Mouse (Mus musculus) stomach, embryonic 15.5 days (tissue): Measurements from ENCODE around the gene Tspan18. TPM values are rescaled to one million over a fixed set of nuclear protein-coding genes. Genes with fewer than 3 reads are reported as not detected.

Experiments
- ATAC-seq: fragments of 200-750 bp; cut with Nextera tagmentation; 2 replicates; pipeline ENCODE4 v1.8.0; 2017; ENCODE audit warnings: low read depth, moderate number of reproducible peaks, moderate TSS enrichment; ENCODE audit not compliant: insufficient read depth, low FRiP score
- H3K27ac ChIP-seq: fragments of 300-500 bp; sonication (generic); 2 replicates; pipeline ENCODE4 v1.5.1; 2015; ENCODE audit warnings: mild to moderate bottlenecking, inconsistent platforms
- H3K27me3 ChIP-seq: fragments of 300-500 bp; sonication (generic); replicated peaks from 2 replicates; pipeline ENCODE4 v1.6.1; 2015; ENCODE audit warnings: inconsistent platforms
- H3K36me3 ChIP-seq: fragments of 300-500 bp; sonication (generic); 2 replicates; pipeline ENCODE4 v1.6.1; 2015; ENCODE audit warnings: inconsistent platforms
- H3K4me1 ChIP-seq: fragments of 300-500 bp; sonication (generic); 2 replicates; pipeline ENCODE4 v1.6.1; 2015; ENCODE audit warnings: inconsistent platforms
- H3K4me2 ChIP-seq: fragments of 300-500 bp; sonication (generic); 2 replicates; pipeline ENCODE4 v1.6.1; 2015; ENCODE audit warnings: mild to moderate bottlenecking, inconsistent platforms
- H3K4me3 ChIP-seq: fragments of 300-500 bp; sonication (generic); replicated peaks from 2 replicates; pipeline ENCODE4 v1.5.1; 2015; ENCODE audit warnings: inconsistent platforms
- H3K9ac ChIP-seq: fragments of 300-500 bp; sonication (generic); 2 replicates; pipeline ENCODE4 v1.6.1; 2015; ENCODE audit warnings: inconsistent platforms
- H3K9me3 ChIP-seq: fragments of 300-500 bp; sonication (generic); 2 replicates; pipeline ENCODE4 v1.6.1; 2016; ENCODE audit warnings: inconsistent platforms
- WGBS: fragments of 180-500 bp; shearing (Covaris S2); methylation state at CpG from one replicate; pipeline ENCODE4 v1.1.7; 2015; 5-methylcytosine and 5-hydroxymethylcytosine counted together
- polyA plus RNA-seq: library from polyadenylated mRNA; unstranded; fragments of >200 nt; fragmentation: Nextera tagmentation; extraction: Ambion mirVana; gene quantifications from 2 replicates; pipeline ENCODE4 v1.2.1, GENCODE M21; 2015

Tspan18 gene
- polyA plus RNA-seq, 1 experiment from 2014 or later: 20.0 TPM

DNA sequence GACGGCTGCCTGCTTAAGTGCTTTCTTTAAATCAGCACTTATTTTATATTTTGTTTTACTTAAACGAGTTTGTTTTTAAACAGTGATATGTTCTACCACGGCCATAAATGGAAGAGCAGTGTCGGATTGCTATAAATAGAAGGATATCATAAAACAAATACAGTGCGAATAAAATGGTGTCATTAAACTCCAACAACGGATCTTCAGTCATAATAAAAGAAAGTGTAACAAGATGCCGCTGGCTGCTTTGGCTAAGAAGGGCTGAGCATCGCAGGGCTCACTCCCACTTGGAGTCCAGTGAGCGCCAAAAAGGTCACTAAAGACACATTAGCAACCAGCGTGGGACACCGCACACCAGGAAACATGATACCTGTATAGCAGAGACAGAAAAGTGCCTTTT is 1.7 kb upstream of the Tspan18 start:
- no peaks in the 10 kb centered on the region for H3K9me3 ChIP-seq
- no peak for ATAC-seq
- H3K36me3 ChIP-seq: no peaks in the 10 kb centered on the region
- peak overlapping the region; percentile 33; the same call in 1 of the 2 replicates for H3K27ac ChIP-seq
- H3K9ac ChIP-seq: no peak overlapping the region
- H3K4me3 ChIP-seq: no peak overlapping the region
- WGBS: 49% methylated on average over 11 of the region's 11 CpGs
- H3K4me1 ChIP-seq: peaks cover 19% of the 10 kb centered on the region; the same call in 1 of the 2 replicates
- H3K4me2 ChIP-seq: no peak overlapping the region
- no peaks in the 10 kb centered on the region; the same call in 1 of the 2 replicates for H3K27me3 ChIP-seq

DNA sequence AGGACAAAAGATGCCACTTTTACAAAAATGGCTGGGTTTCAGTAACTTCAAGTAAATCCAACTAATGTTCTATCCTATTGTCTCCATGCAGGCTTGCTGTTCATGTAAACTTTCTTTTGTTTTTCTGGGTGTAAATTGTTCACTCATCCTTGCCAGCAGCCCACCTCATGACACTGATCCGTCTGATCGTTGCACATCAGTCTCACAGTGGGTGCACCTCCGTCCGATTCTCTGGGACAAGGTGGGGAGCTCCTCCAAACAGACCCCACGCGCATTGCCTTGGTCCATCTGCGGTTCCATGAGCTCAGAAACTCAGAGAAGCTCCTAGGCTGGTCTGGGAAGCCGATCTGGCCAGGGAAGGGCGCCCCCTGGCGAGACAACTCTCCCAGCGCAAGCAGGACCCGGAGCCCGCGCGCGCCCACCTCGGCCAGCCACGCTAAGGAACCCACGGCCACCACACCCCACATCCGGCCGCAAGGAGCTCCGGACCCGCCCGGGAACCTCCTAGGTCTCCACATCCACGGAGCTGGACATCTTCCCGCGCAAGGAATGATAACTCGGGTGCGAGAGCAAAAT is 976 bp downstream of the Tspan18 start:
- H3K4me1 ChIP-seq: 0 out of 2 replicates have a peak, but pooled peaks cover 12% of the 10 kb centered on the region
- peak overlapping the region; percentile 67 for H3K4me3 ChIP-seq
- peak overlapping the region; percentile 99 for H3K4me2 ChIP-seq
- peak overlapping the region; percentile 54 for H3K9ac ChIP-seq
- peak overlapping the region; percentile 75 for H3K27ac ChIP-seq
- H3K9me3 ChIP-seq: no peaks in the 10 kb centered on the region
- no peaks in the 10 kb centered on the region for H3K36me3 ChIP-seq
- no peaks in the 10 kb centered on the region for H3K27me3 ChIP-seq
- WGBS: 2% methylated on average over 29 of the region's 29 CpGs
- ATAC-seq: peak; percentile 59; the same call in 1 of the 2 replicates

- peak overlapping the region; percentile 67; the same call in 1 of the 2 replicates for H3K4me3 ChIP-seq
- ATAC-seq: no peak
- no peak overlapping the region for H3K27ac ChIP-seq
- H3K9ac ChIP-seq: no peak overlapping the region
- H3K4me1 ChIP-seq: 0 out of 2 replicates have a peak, but pooled peaks cover 14% of the 10 kb centered on the region
- 62% methylated on average over 4 of the region's 4 CpGs for WGBS
- no peaks in the 10 kb centered on the region for H3K27me3 ChIP-seq
- H3K9me3 ChIP-seq: no peaks in the 10 kb centered on the region
- peak overlapping the region; percentile 99; the same call in 1 of the 2 replicates for H3K4me2 ChIP-seq
- H3K36me3 ChIP-seq: no peaks in the 10 kb centered on the region
These were observed 2.0 kb downstream of the Tspan18 start for GRCm38 (mm10) chr2:93332277-93332676.

- ATAC-seq: no peak
- Histone ChIP-seq H3K27me3 (no peaks in the 10 kb centered on the region), H3K36me3 (no peaks in the 10 kb centered on the region), H3K27ac (no peak overlapping the region), H3K4me1 (0 out of 2 replicates have a peak, but pooled peaks cover 14% of the 10 kb centered on the region), H3K4me3 (no peak overlapping the region), H3K4me2 (0 out of 2 replicates have a peak overlapping the region, but pooled peaks have one; percentile 99), H3K9me3 (no peaks in the 10 kb centered on the region), H3K9ac (no peak overlapping the region)
- WGBS: 84% methylated on average over 6 of the region's 6 CpGs
These were observed 3.2 kb downstream of the Tspan18 start for GRCm38 (mm10) chr2:93331121-93331520.

- no peak for ATAC-seq
- no peaks in the 10 kb centered on the region for H3K36me3 ChIP-seq
These were observed 5.2 kb downstream of the Tspan18 start for GRCm38 (mm10) chr2:93329120-93329519.

GRCm38 (mm10) chr2:93327915-93328555 is 6.3 kb downstream of the Tspan18 start:
- no peaks in the 10 kb centered on the region for H3K9me3 ChIP-seq
- 69% methylated on average over 7 of the region's 7 CpGs for WGBS
- no peaks in the 10 kb centered on the region for H3K27me3 ChIP-seq
- no peak overlapping the region for H3K4me2 ChIP-seq
- no peak overlapping the region for H3K4me3 ChIP-seq
- H3K9ac ChIP-seq: no peak overlapping the region
- no peak overlapping the region for H3K27ac ChIP-seq
- ATAC-seq: no peak
- peaks cover 17% of the 10 kb centered on the region for H3K4me1 ChIP-seq
- no peaks in the 10 kb centered on the region for H3K36me3 ChIP-seq

More at GRCm38 (mm10) chr2:93329120-93329519, 5.2 kb downstream of the Tspan18 start:
- H3K9me3 ChIP-seq: no peaks in the 10 kb centered on the region
- WGBS: 79% methylated on average over 4 of the region's 4 CpGs
- H3K27ac ChIP-seq: no peak overlapping the region
- no peak overlapping the region for H3K4me2 ChIP-seq
- H3K9ac ChIP-seq: no peak overlapping the region
- H3K4me1 ChIP-seq: peaks cover 24% of the 10 kb centered on the region
- H3K4me3 ChIP-seq: no peak overlapping the region
- no peaks in the 10 kb centered on the region for H3K27me3 ChIP-seq

- 38% methylated on average over 7 of the region's 7 CpGs for WGBS
- no peaks in the 10 kb centered on the region for H3K36me3 ChIP-seq
- H3K4me1 ChIP-seq: peaks cover 23% of the 10 kb centered on the region
- H3K4me2 ChIP-seq: no peak overlapping the region
- H3K27ac ChIP-seq: no peak overlapping the region
- H3K9me3 ChIP-seq: no peaks in the 10 kb centered on the region
- no peak for ATAC-seq
- H3K4me3 ChIP-seq: no peak overlapping the region
- no peaks in the 10 kb centered on the region for H3K27me3 ChIP-seq
- no peak overlapping the region for H3K9ac ChIP-seq
These were observed 9.6 kb downstream of the Tspan18 start for GRCm38 (mm10) chr2:93324681-93325080.

GRCm38 (mm10) chr2:93321946-93322345 is 12.4 kb downstream of the Tspan18 start:
- 51% methylated on average over 8 of the region's 8 CpGs for WGBS
- Histone ChIP-seq H3K4me3 (no peak overlapping the region), H3K36me3 (no peaks in the 10 kb centered on the region), H3K4me2 (no peak overlapping the region), H3K27me3 (no peaks in the 10 kb centered on the region), H3K9me3 (no peaks in the 10 kb centered on the region), H3K4me1 (peaks cover 24% of the 10 kb centered on the region), H3K27ac (no peak overlapping the region), H3K9ac (no peak overlapping the region)
- ATAC-seq: no peak

- Histone ChIP-seq H3K27me3 (no peaks in the 10 kb centered on the region), H3K9ac (no peak overlapping the region), H3K4me3 (no peak overlapping the region), H3K4me1 (peaks cover 24% of the 10 kb centered on the region), H3K27ac (no peak overlapping the region), H3K36me3 (no peaks in the 10 kb centered on the region), H3K9me3 (no peaks in the 10 kb centered on the region), H3K4me2 (no peak overlapping the region)
- no peak for ATAC-seq
- WGBS: 65% methylated on average over 5 of the region's 5 CpGs
These were observed 14.0 kb downstream of the Tspan18 start for GRCm38 (mm10) chr2:93320267-93320666.

DNA sequence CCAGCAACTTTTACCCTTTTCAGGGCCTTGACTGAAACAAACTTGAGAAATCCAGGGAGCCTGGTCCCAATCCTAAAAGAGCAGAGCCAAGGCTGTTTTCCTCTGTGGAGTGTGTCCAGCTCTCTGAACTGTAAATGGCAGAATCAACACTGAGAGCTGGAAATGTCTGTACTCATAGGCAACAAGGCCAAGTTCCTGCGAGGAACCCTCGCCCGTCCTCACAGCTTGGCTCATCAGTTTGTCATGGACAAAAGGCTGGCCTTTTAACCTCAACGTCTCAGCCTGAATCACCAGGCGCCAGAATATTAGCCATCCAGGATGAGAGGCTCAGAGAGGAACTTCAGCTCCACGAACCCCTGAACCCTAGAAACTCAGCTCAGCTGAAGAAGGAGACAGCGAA is 14.7 kb downstream of the Tspan18 start:
- no peaks in the 10 kb centered on the region for H3K36me3 ChIP-seq

GRCm38 (mm10) chr2:93318781-93319349 is 15.4 kb downstream of the Tspan18 start:
- Histone ChIP-seq H3K36me3 (no peaks in the 10 kb centered on the region), H3K27me3 (no peaks in the 10 kb centered on the region), H3K4me3 (no peak overlapping the region), H3K4me1 (peaks cover 14% of the 10 kb centered on the region; the same call in 1 of the 2 replicates), H3K27ac (no peak overlapping the region), H3K4me2 (no peak overlapping the region), H3K9ac (no peak overlapping the region), H3K9me3 (no peaks in the 10 kb centered on the region)
- ATAC-seq: no peak
- WGBS: 85% methylated on average over 21 of the region's 21 CpGs

More for the DNA sequence above, 14.7 kb downstream of the Tspan18 start:
- Histone ChIP-seq H3K27ac (no peak overlapping the region), H3K9ac (no peak overlapping the region), H3K4me2 (no peak overlapping the region), H3K4me3 (no peak overlapping the region), H3K27me3 (no peaks in the 10 kb centered on the region), H3K9me3 (no peaks in the 10 kb centered on the region), H3K4me1 (peaks cover 17% of the 10 kb centered on the region)
- ATAC-seq: no peak
- 46% methylated on average over 7 of the region's 7 CpGs for WGBS
